Mouse (Mus musculus) cortical plate, adult 2 months (tissue): ENCODE results near the gene Nfib.

Experiments used
- CTCF ChIP-seq: fragments of 200-500 bp; IDR thresholded peaks from 2 replicates; pipeline ENCODE4 v1.5.1; 2011; ENCODE audit warnings: mild to moderate bottlenecking, control low read depth, low read length; ENCODE audit not compliant: insufficient read depth; ENCODE audit errors: extremely low read depth
- POLR2A ChIP-seq: fragments of 200-500 bp; IDR thresholded peaks from 2 replicates; pipeline ENCODE4 v1.6.1; 2011; ENCODE audit warnings: mild to moderate bottlenecking, low read length, control low read depth; ENCODE audit not compliant: insufficient read depth; ENCODE audit errors: extremely low read depth

- TF ChIP-seq CTCF, result no peak
- no peak for TF ChIP-seq POLR2A
Measured at GRCm38 (mm10) chr4:82303362-82303900, 402.1 kb downstream of the Nfib start.
